Mouse (Mus musculus): Measurements from ENCODE around the gene Jazf1.
A peak's percentile ranks its signal among the peaks of the same experiment; 100 is the strongest.

Jazf1 gene

GRCm38 (mm10) chr6:52917471-52917870 lies 151.0 kb downstream of the Jazf1 start:
- DNase-seq (ENCODE audit: low spot score in 2 of 2) = no peak

GRCm38 (mm10) chr6:52916836-52917376 lies 151.5 kb downstream of the Jazf1 start:
- no peak for DNase-seq (ENCODE audit: low spot score in 2 of 2)

- DNase-seq (ENCODE audit: low spot score in 2 of 2) = no peak
Observed at GRCm38 (mm10) chr6:52914921-52915320, 153.5 kb downstream of the Jazf1 start.

- no peak for DNase-seq (ENCODE audit: low spot score in 2 of 2)
Observed at GRCm38 (mm10) chr6:52912143-52912918, 156.1 kb downstream of the Jazf1 start.

GRCm38 (mm10) chr6:52906801-52907200 lies 161.6 kb downstream of the Jazf1 start:
- peak in 1 of 2 experiments; percentile 23 for DNase-seq (ENCODE audit: low spot score in 2 of 2)

GRCm38 (mm10) chr6:52905100-52905499 lies 163.3 kb downstream of the Jazf1 start:
- DNase-seq (ENCODE audit: low spot score in 2 of 2) = no peak

GRCm38 (mm10) chr6:52903226-52903960 lies 165.0 kb downstream of the Jazf1 start:
- no peak for DNase-seq (ENCODE audit: low spot score in 2 of 2)

GRCm38 (mm10) chr6:52899574-52900245 lies 168.7 kb downstream of the Jazf1 start:
- DNase-seq (ENCODE audit: low spot score in 2 of 2) = no peak

GRCm38 (mm10) chr6:52895075-52895474 lies 173.4 kb downstream of the Jazf1 start:
- DNase-seq (ENCODE audit: low spot score in 2 of 2) = no peak

GRCm38 (mm10) chr6:52894501-52894823 lies 174.0 kb downstream of the Jazf1 start:
- DNase-seq (ENCODE audit: low spot score in 2 of 2) = no peak

GRCm38 (mm10) chr6:52893811-52894500 lies 174.5 kb downstream of the Jazf1 start:
- no peak for DNase-seq (ENCODE audit: low spot score in 2 of 2)

- no peak for DNase-seq (ENCODE audit: low spot score in 2 of 2)
Observed at GRCm38 (mm10) chr6:52892978-52893377, 175.5 kb downstream of the Jazf1 start.

GRCm38 (mm10) chr6:52887541-52888203 lies 180.8 kb downstream of the Jazf1 start:
- no peak for DNase-seq (ENCODE audit: low spot score in 2 of 2)

- no peak for DNase-seq (ENCODE audit: low spot score in 2 of 2)
Observed at GRCm38 (mm10) chr6:52883773-52884172, 184.7 kb downstream of the Jazf1 start.

GRCm38 (mm10) chr6:52877176-52877575 lies 191.3 kb downstream of the Jazf1 start:
- no peak for DNase-seq (ENCODE audit: low spot score in 2 of 2)

GRCm38 (mm10) chr6:52871306-52871705 lies 197.1 kb downstream of the Jazf1 start:
- no peak for DNase-seq (ENCODE audit: low spot score in 2 of 2)

- peak; percentile 35 to 41 for DNase-seq (ENCODE audit: low spot score in 2 of 2)
Observed at GRCm38 (mm10) chr6:52869252-52869651, 199.2 kb downstream of the Jazf1 start.

GRCm38 (mm10) chr6:52868352-52868751 lies 200.1 kb downstream of the Jazf1 start:
- DNase-seq (ENCODE audit: low spot score in 2 of 2) = no peak

GRCm38 (mm10) chr6:52861928-52862327 lies 206.5 kb downstream of the Jazf1 start:
- peak; percentile 77 to 83 for DNase-seq (ENCODE audit: low spot score in 2 of 2)

- DNase-seq (ENCODE audit: low spot score in 2 of 2) = no peak
Observed at GRCm38 (mm10) chr6:52861186-52861820, 207.1 kb downstream of the Jazf1 start.

GRCm38 (mm10) chr6:52860713-52861112 lies 207.7 kb downstream of the Jazf1 start:
- DNase-seq (ENCODE audit: low spot score in 2 of 2) = no peak
